Mouse (Mus musculus): ENCODE data around the gene Atxn1l. TPM values are rescaled to one million over a fixed set of nuclear protein-coding genes. Genes with fewer than 3 reads are reported as not detected.

Atxn1l gene
- polyA plus RNA-seq, 1 experiment from 2014 or later: 2.4 TPM

- Histone ChIP-seq H3K9me3 (ENCODE audit: control insufficient read depth) (no peaks in the 10 kb centered on the region), H3K9ac (ENCODE audit: low read depth, low read length) (peak overlapping the region; percentile 98), H3K4me1 (replicated peaks; ENCODE audit: control insufficient read depth, insufficient read depth, low read length) (peaks cover 7% of the 10 kb centered on the region; the same call in 1 of the 2 replicates), H3K4me2 (replicated peaks; ENCODE audit: low read depth) (peak overlapping the region; percentile 85), H3K36me3 (ENCODE audit: control insufficient read depth, insufficient read depth) (peaks cover 24% of the 10 kb centered on the region), H3K4me3 (ENCODE audit: low read depth, low read length) (peak overlapping the region; percentile 96), H3K27ac (ENCODE audit: low read depth, low read length) (no peak overlapping the region), H3K27me3 (replicated peaks; ENCODE audit: control insufficient read depth, insufficient read depth, low read length) (no peaks in the 10 kb centered on the region)
- WGBS: 3% methylated on average over 8 of the region's 8 CpGs
- no peak for TF ChIP-seq CTCF (IDR thresholded peaks at IDR 0.05; ENCODE audit: low read depth)
- no peak for ATAC-seq
Measured at GRCm38 (mm10) chr8:109736819-109737218, 720 bp downstream of the Atxn1l start.

GRCm38 (mm10) chr8:109734018-109734417, 3.5 kb downstream of the Atxn1l start:
- Histone ChIP-seq H3K27ac (ENCODE audit: low read depth, low read length) (no peak overlapping the region), H3K27me3 (replicated peaks; ENCODE audit: control insufficient read depth, insufficient read depth, low read length) (no peaks in the 10 kb centered on the region), H3K4me3 (ENCODE audit: low read depth, low read length) (no peak overlapping the region), H3K4me1 (replicated peaks; ENCODE audit: control insufficient read depth, insufficient read depth, low read length) (peaks cover 7% of the 10 kb centered on the region; the same call in 1 of the 2 replicates), H3K36me3 (ENCODE audit: control insufficient read depth, insufficient read depth) (peaks cover 27% of the 10 kb centered on the region), H3K4me2 (replicated peaks; ENCODE audit: low read depth) (no peak overlapping the region), H3K9ac (ENCODE audit: low read depth, low read length) (no peak overlapping the region), H3K9me3 (ENCODE audit: control insufficient read depth) (no peaks in the 10 kb centered on the region)
- no peak for ATAC-seq
- TF ChIP-seq CTCF (IDR thresholded peaks at IDR 0.05; ENCODE audit: low read depth): no peak
- 90% methylated on average over 3 of the region's 3 CpGs for WGBS

GRCm38 (mm10) chr8:109731012-109731411, 6.5 kb downstream of the Atxn1l start:
- H3K4me3 ChIP-seq (ENCODE audit: low read depth, low read length): no peak overlapping the region

GRCm38 (mm10) chr8:109725106-109725505, 12.4 kb downstream of the Atxn1l start:
- H3K27me3 ChIP-seq (replicated peaks; ENCODE audit: control insufficient read depth, insufficient read depth, low read length): no peaks in the 10 kb centered on the region
- no peak overlapping the region for H3K4me3 ChIP-seq (ENCODE audit: low read depth, low read length)
- H3K4me2 ChIP-seq (replicated peaks; ENCODE audit: low read depth): no peak overlapping the region
- peaks cover 54% of the 10 kb centered on the region for H3K36me3 ChIP-seq (ENCODE audit: control insufficient read depth, insufficient read depth)
- ATAC-seq: no peak
- 87% methylated on average over 3 of the region's 3 CpGs for WGBS
- no peak overlapping the region for H3K9ac ChIP-seq (ENCODE audit: low read depth, low read length)
- H3K4me1 ChIP-seq (replicated peaks; ENCODE audit: control insufficient read depth, insufficient read depth, low read length): no peaks in the 10 kb centered on the region
- no peaks in the 10 kb centered on the region for H3K9me3 ChIP-seq (ENCODE audit: control insufficient read depth)
- H3K27ac ChIP-seq (ENCODE audit: low read depth, low read length): no peak overlapping the region
- TF ChIP-seq CTCF (IDR thresholded peaks at IDR 0.05; ENCODE audit: low read depth): no peak

More at GRCm38 (mm10) chr8:109731012-109731411, 6.5 kb downstream of the Atxn1l start:
- no peak overlapping the region for H3K9ac ChIP-seq (ENCODE audit: low read depth, low read length)
- no peaks in the 10 kb centered on the region for H3K27me3 ChIP-seq (replicated peaks; ENCODE audit: control insufficient read depth, insufficient read depth, low read length)
- no peak for ATAC-seq
- TF ChIP-seq CTCF (IDR thresholded peaks at IDR 0.05; ENCODE audit: low read depth): no peak
- no peak overlapping the region for H3K4me2 ChIP-seq (replicated peaks; ENCODE audit: low read depth)
- peaks cover under 1% of the 10 kb centered on the region; the same call in 1 of the 2 replicates for H3K4me1 ChIP-seq (replicated peaks; ENCODE audit: control insufficient read depth, insufficient read depth, low read length)
- WGBS: 88% methylated on average over 3 of the region's 3 CpGs
- H3K9me3 ChIP-seq (ENCODE audit: control insufficient read depth): no peaks in the 10 kb centered on the region
- H3K27ac ChIP-seq (ENCODE audit: low read depth, low read length): no peak overlapping the region
- peaks cover 27% of the 10 kb centered on the region for H3K36me3 ChIP-seq (ENCODE audit: control insufficient read depth, insufficient read depth)

GRCm38 (mm10) chr8:109714961-109715360, 22.6 kb downstream of the Atxn1l start:
- no peak for TF ChIP-seq CTCF (IDR thresholded peaks at IDR 0.05; ENCODE audit: low read depth)
- 86% methylated on average over 5 of the region's 5 CpGs for WGBS
- Histone ChIP-seq H3K36me3 (ENCODE audit: control insufficient read depth, insufficient read depth) (peaks cover 69% of the 10 kb centered on the region), H3K9ac (ENCODE audit: low read depth, low read length) (no peak overlapping the region), H3K4me2 (replicated peaks; ENCODE audit: low read depth) (no peak overlapping the region), H3K4me1 (replicated peaks; ENCODE audit: control insufficient read depth, insufficient read depth, low read length) (no peaks in the 10 kb centered on the region), H3K27ac (ENCODE audit: low read depth, low read length) (no peak overlapping the region), H3K9me3 (ENCODE audit: control insufficient read depth) (no peaks in the 10 kb centered on the region), H3K27me3 (replicated peaks; ENCODE audit: control insufficient read depth, insufficient read depth, low read length) (no peaks in the 10 kb centered on the region), H3K4me3 (ENCODE audit: low read depth, low read length) (no peak overlapping the region)
- no peak for ATAC-seq

GRCm38 (mm10) chr8:109712521-109712920, 25.0 kb downstream of the Atxn1l start:
- ATAC-seq: no peak
- TF ChIP-seq CTCF (IDR thresholded peaks at IDR 0.05; ENCODE audit: low read depth): no peak
- no peaks in the 10 kb centered on the region for H3K9me3 ChIP-seq (ENCODE audit: control insufficient read depth)
- H3K4me1 ChIP-seq (replicated peaks; ENCODE audit: control insufficient read depth, insufficient read depth, low read length): no peaks in the 10 kb centered on the region
- no peak overlapping the region for H3K9ac ChIP-seq (ENCODE audit: low read depth, low read length)
- WGBS: 82% methylated on average over 1 of the region's 1 CpGs
- no peak overlapping the region for H3K4me3 ChIP-seq (ENCODE audit: low read depth, low read length)
- H3K27me3 ChIP-seq (replicated peaks; ENCODE audit: control insufficient read depth, insufficient read depth, low read length): no peaks in the 10 kb centered on the region
- no peak overlapping the region for H3K4me2 ChIP-seq (replicated peaks; ENCODE audit: low read depth)
- peaks cover 66% of the 10 kb centered on the region for H3K36me3 ChIP-seq (ENCODE audit: control insufficient read depth, insufficient read depth)
- H3K27ac ChIP-seq (ENCODE audit: low read depth, low read length): no peak overlapping the region

- no peak overlapping the region for H3K9ac ChIP-seq (ENCODE audit: low read depth, low read length)
- H3K4me1 ChIP-seq (replicated peaks; ENCODE audit: control insufficient read depth, insufficient read depth, low read length): 0 out of 2 replicates have a peak, but pooled peaks cover 3% of the 10 kb centered on the region
- over 99% methylated on average over 4 of the region's 4 CpGs for WGBS
- H3K4me3 ChIP-seq (ENCODE audit: low read depth, low read length): no peak overlapping the region
- no peaks in the 10 kb centered on the region for H3K27me3 ChIP-seq (replicated peaks; ENCODE audit: control insufficient read depth, insufficient read depth, low read length)
- H3K4me2 ChIP-seq (replicated peaks; ENCODE audit: low read depth): no peak overlapping the region
- H3K36me3 ChIP-seq (ENCODE audit: control insufficient read depth, insufficient read depth): peaks cover 39% of the 10 kb centered on the region; the same call in 1 of the 2 replicates
- ATAC-seq: no peak
- no peaks in the 10 kb centered on the region for H3K9me3 ChIP-seq (ENCODE audit: control insufficient read depth)
- TF ChIP-seq CTCF (IDR thresholded peaks at IDR 0.05; ENCODE audit: low read depth): no peak
- H3K27ac ChIP-seq (ENCODE audit: low read depth, low read length): no peak overlapping the region
Measured at GRCm38 (mm10) chr8:109707921-109708320, 29.6 kb downstream of the Atxn1l start.

Data from intestine, postnatal 0 days (tissue).